8 mouse cellular contexts compared by ENCODE assay signal in genomic region chr8:83458222-83458621, GRCm38 (mm10). TPM values are rescaled to one million over a fixed set of nuclear protein-coding genes. Genes with fewer than 3 reads are reported as not detected.
A peak's percentile ranks its signal among the peaks of the same experiment; 100 is the strongest.
DNase-seq lines count a peak whose midpoint lies in the region; ATAC-seq lines count a peak whose summit lies in the region.
"Had no signal": no experiment of that assay in that cellular context is flagged by ENCODE, and none has a peak within 500 bp of the region (broad histone marks: within the 10 kb centered on the region; RNA-seq: fewer than 3 reads in every experiment).

Gene Scoc, minus strand, starts transcription at chr8:83458391.

- H3K36me3 ChIP-seq in embryonic facial prominence, embryonic 12.5 days = no peaks in the 10 kb centered on the region
- no peaks in the 10 kb centered on the region for H3K36me3 ChIP-seq in heart, embryonic 14.5 days (ENCODE audit: control insufficient read depth, insufficient read depth, low read length)
- no peaks in the 10 kb centered on the region for H3K36me3 ChIP-seq in kidney, embryonic 16.5 days (ENCODE audit: insufficient read depth, low read length)
- no peaks in the 10 kb centered on the region for H3K36me3 ChIP-seq in lung, embryonic 16.5 days (ENCODE audit: control insufficient read depth, insufficient read depth, low read length)

- no peak within 1 kb of the TSS for H3K9ac ChIP-seq in embryonic facial prominence, embryonic 12.5 days
- H3K9ac ChIP-seq in heart, embryonic 14.5 days (ENCODE audit: low read length) = no peak within 1 kb of the TSS
- no peak within 1 kb of the TSS for H3K9ac ChIP-seq in kidney, embryonic 16.5 days (replicated peaks; ENCODE audit: low read length)
- peak within 1 kb of the TSS; percentile 19; the same call in 1 of the 2 replicates for H3K9ac ChIP-seq in lung, embryonic 16.5 days (ENCODE audit: low read length)

- H3K4me1 ChIP-seq in embryonic facial prominence, embryonic 12.5 days = no peaks in the 10 kb centered on the region
- no peaks in the 10 kb centered on the region for H3K4me1 ChIP-seq in heart, embryonic 14.5 days (ENCODE audit: control insufficient read depth in 2 of 2, insufficient read depth in 2 of 2, low read length in 2 of 2)
- peaks cover 2% of the 10 kb centered on the region; the same call in 1 of the 2 replicates for H3K4me1 ChIP-seq in kidney, embryonic 16.5 days (ENCODE audit: insufficient read depth, low read length)
- H3K4me1 ChIP-seq in lung, embryonic 16.5 days (replicated peaks; ENCODE audit: control insufficient read depth, insufficient read depth, low read length) = no peaks in the 10 kb centered on the region

- H3K4me3 ChIP-seq in embryonic facial prominence, embryonic 12.5 days = no peak within 1 kb of the TSS
- no peak within 1 kb of the TSS for H3K4me3 ChIP-seq in heart, embryonic 14.5 days (ENCODE audit: control insufficient read depth in 1 of 2, insufficient read depth in 1 of 2, low read depth in 1 of 2, low read length in 2 of 2)
- H3K4me3 ChIP-seq in kidney, embryonic 16.5 days (ENCODE audit: low read length) = no peak within 1 kb of the TSS
- H3K4me3 ChIP-seq in lung, embryonic 16.5 days (ENCODE audit: low read length) = 0 out of 2 replicates have a peak within 1 kb of the TSS, but pooled peaks have one; percentile 16
- H3K4me3 ChIP-seq: erythroblast, embryonic 14.5 days had no signal

- 83% methylated on average over 14 of the region's 14 CpGs for WGBS in embryonic facial prominence, embryonic 12.5 days
- 78% methylated on average over 14 of the region's 14 CpGs for WGBS in heart, embryonic 14.5 days
- WGBS in kidney, embryonic 16.5 days = 62% methylated on average over 14 of the region's 14 CpGs
- 53% methylated on average over 14 of the region's 14 CpGs for WGBS in lung, embryonic 16.5 days

- no peak for DNase-seq in adrenal gland, adult 8-10 months
- peak; percentile 42 for DNase-seq in yolk sac, embryonic 10.5 days (ENCODE audit: low spot score)
- DNase-seq in cerebellum, adult 11-12 months = no peak

- no peaks in the 10 kb centered on the region for H3K27me3 ChIP-seq in embryonic facial prominence, embryonic 12.5 days
- no peaks in the 10 kb centered on the region for H3K27me3 ChIP-seq in heart, embryonic 14.5 days (ENCODE audit: control insufficient read depth, insufficient read depth, low read length)
- H3K27me3 ChIP-seq in kidney, embryonic 16.5 days (ENCODE audit: insufficient read depth, low read length) = no peaks in the 10 kb centered on the region
- H3K27me3 ChIP-seq in lung, embryonic 16.5 days (ENCODE audit: control insufficient read depth, insufficient read depth, low read depth, low read length) = no peaks in the 10 kb centered on the region

- no peak for ATAC-seq in embryonic facial prominence, embryonic 12.5 days (ENCODE audit: insufficient number of reproducible peaks, insufficient read depth, low FRiP score, low TSS enrichment)
- no peak for ATAC-seq in heart, embryonic 14.5 days (ENCODE audit: insufficient number of reproducible peaks, insufficient read depth, low FRiP score, low read depth)
- peak; percentile 96 for ATAC-seq in kidney, embryonic 16.5 days (ENCODE audit: low FRiP score, low TSS enrichment)
- peak; percentile 92 for ATAC-seq in lung, embryonic 16.5 days (ENCODE audit: low read depth)

- H3K4me2 ChIP-seq in embryonic facial prominence, embryonic 12.5 days (replicated peaks) = no peak within 1 kb of the TSS
- H3K4me2 ChIP-seq in heart, embryonic 14.5 days (ENCODE audit: low read length) = no peak within 1 kb of the TSS
- no peak within 1 kb of the TSS for H3K4me2 ChIP-seq in kidney, embryonic 16.5 days (replicated peaks; ENCODE audit: low read depth, low read length)
- peak within 1 kb of the TSS; percentile 42 for H3K4me2 ChIP-seq in lung, embryonic 16.5 days (ENCODE audit: low read depth, low read length)

- H3K27ac ChIP-seq in embryonic facial prominence, embryonic 12.5 days = no peak within 1 kb of the TSS
- H3K27ac ChIP-seq in heart, embryonic 14.5 days (replicated peaks in 1 of 2; ENCODE audit: control insufficient read depth in 1 of 2, insufficient read depth in 1 of 2, low read depth in 2 of 2, low read length in 2 of 2) = no peak within 1 kb of the TSS
- H3K27ac ChIP-seq in kidney, embryonic 16.5 days (ENCODE audit: low read length) = peak within 1 kb of the TSS; percentile 35; the same call in 1 of the 2 replicates
- peak within 1 kb of the TSS; percentile 76 for H3K27ac ChIP-seq in lung, embryonic 16.5 days (ENCODE audit: low read length)

- no peaks in the 10 kb centered on the region for H3K9me3 ChIP-seq in embryonic facial prominence, embryonic 12.5 days
- peaks cover 4% of the 10 kb centered on the region; the same call in 1 of the 2 replicates for H3K9me3 ChIP-seq in heart, embryonic 14.5 days (ENCODE audit: control insufficient read depth, low read length)
- H3K9me3 ChIP-seq in kidney, embryonic 16.5 days (ENCODE audit: low read length) = no peaks in the 10 kb centered on the region
- H3K9me3 ChIP-seq in lung, embryonic 16.5 days (ENCODE audit: control insufficient read depth, low read length) = no peaks in the 10 kb centered on the region; the same call in 1 of the 2 replicates

RNA-seq across cellular contexts. Expression of gene Scoc, which starts in this region (rescaled TPM):
- 10 to 100 TPM; 64.7 to 84.2 (median 75.1) TPM for total RNA-seq in adrenal gland, adult 8-10 months (2022)
- 120 and 124 TPM in 2 replicates for polyA plus RNA-seq in embryonic facial prominence, embryonic 12.5 days (2016; fragmentation: Nextera tagmentation; extraction: Ambion mirVana)
- 76.3 and 79.9 TPM in 2 replicates for polyA plus RNA-seq in heart, embryonic 14.5 days (2014; fragmentation: Nextera tagmentation; extraction: Ambion mirVana)
- 104 and 112 TPM in 2 replicates for polyA plus RNA-seq in kidney, embryonic 16.5 days (2015; fragmentation: Nextera tagmentation; extraction: Ambion mirVana)
- polyA plus RNA-seq in lung, embryonic 16.5 days (2015; fragmentation: Nextera tagmentation; extraction: Ambion mirVana) = 114 TPM in 2 replicates

Comparison
In these comparisons a context has a peak if more than half of its experiments do, and no peak if none do; other contexts are left out.
1. ATAC-seq: peak in kidney, embryonic 16.5 days (single experiment) and lung, embryonic 16.5 days (single experiment); none in embryonic facial prominence, embryonic 12.5 days (single experiment) and heart, embryonic 14.5 days (single experiment).
2. H3K27ac ChIP-seq: peak in kidney, embryonic 16.5 days (single experiment) and lung, embryonic 16.5 days (single experiment); none in embryonic facial prominence, embryonic 12.5 days (single experiment) and heart, embryonic 14.5 days (0 of 2).